Mouse (Mus musculus): ENCODE data around the gene Spta1.

Gene Spta1

GRCm38 (mm10) chr1:174267816-174268215, 95.2 kb downstream of the Spta1 start:
- no peak for DNase-seq (ENCODE audit: low spot score)

GRCm38 (mm10) chr1:174269162-174269561, 96.6 kb downstream of the Spta1 start:
- no peak for DNase-seq (ENCODE audit: low spot score)

DNA sequence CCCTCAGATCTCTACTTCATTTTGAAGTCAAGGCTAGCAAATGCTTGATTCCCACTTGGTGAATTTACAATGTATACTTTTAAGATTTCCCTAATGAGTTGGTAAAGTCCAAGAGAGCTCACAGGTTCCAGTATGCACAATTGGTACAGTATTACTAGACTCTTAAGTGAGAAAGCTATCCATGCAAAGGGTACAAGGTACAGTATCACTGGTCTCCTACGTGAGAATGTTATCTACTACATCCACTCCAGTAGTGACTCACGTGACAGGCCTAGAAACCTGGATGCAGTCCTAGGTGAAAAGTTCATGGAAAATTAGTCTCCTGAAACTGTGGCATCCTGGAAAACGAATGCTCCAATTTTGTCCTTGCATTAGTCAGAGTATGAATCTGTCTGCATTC, 98.1 kb downstream of the Spta1 start:
- no peak for DNase-seq (ENCODE audit: low spot score)
